Mouse (Mus musculus) small intestine, adult 2 months (tissue): ENCODE data around the gene Gm1113. TPM values are rescaled to one million over a fixed set of nuclear protein-coding genes. Genes with fewer than 3 reads are reported as not detected.
A peak's percentile ranks its signal among the peaks of the same experiment; 100 is the strongest.

Source experiments
- H3K27ac ChIP-seq: fragments of 200-500 bp; 2 replicates; pipeline ENCODE4 v1.5.1; 2012; ENCODE audit warnings: low read depth, low read length, control low read depth, inconsistent platforms; ENCODE audit not compliant: insufficient read depth
- H3K27me3 ChIP-seq: fragments of 200-500 bp; 2 replicates; pipeline ENCODE4 v1.6.1; 2012; ENCODE audit warnings: mild to moderate bottlenecking, moderate library complexity, low read length, inconsistent platforms; ENCODE audit not compliant: control insufficient read depth, insufficient read depth
- H3K36me3 ChIP-seq: fragments of 200-500 bp; 2 replicates; pipeline ENCODE4 v1.6.1; 2012; ENCODE audit warnings: mild to moderate bottlenecking, low read length, control low read depth, inconsistent platforms; ENCODE audit not compliant: control insufficient read depth, insufficient read depth
- H3K4me1 ChIP-seq: fragments of 200-500 bp; 2 replicates; pipeline ENCODE4 v1.6.1; 2012; ENCODE audit warnings: low read length, inconsistent platforms, mixed read lengths; ENCODE audit not compliant: control insufficient read depth, insufficient read depth, insufficient read length
- H3K4me3 ChIP-seq: fragments of 200-500 bp; 2 replicates; pipeline ENCODE4 v1.5.1; 2012; ENCODE audit warnings: low read depth, mild to moderate bottlenecking, control low read depth, inconsistent platforms, low read length, moderate library complexity
- CTCF ChIP-seq: fragments of 200-500 bp; IDR thresholded peaks from 2 replicates; pipeline ENCODE4 v1.5.1; 2012; ENCODE audit warnings: low read depth, mild to moderate bottlenecking, control low read depth, inconsistent platforms, low read length, moderate library complexity, mixed read lengths; ENCODE audit not compliant: insufficient replicate concordance, insufficient read length; ENCODE audit errors: extremely low read depth
- POLR2A ChIP-seq: fragments of 200-500 bp; IDR thresholded peaks from 2 replicates; pipeline ENCODE4 v1.6.1; 2012; ENCODE audit warnings: low read depth, mild to moderate bottlenecking, control low read depth, inconsistent platforms, low read length, moderate library complexity
- WGBS: fragments of 180-500 bp; shearing (Covaris S2); methylation state at CpG from one replicate; pipeline ENCODE4 v1.1.7; 2018; 5-methylcytosine and 5-hydroxymethylcytosine counted together
- polyA plus RNA-seq: library from polyadenylated mRNA; depleted of rRNA; stranded (reverse); fragments of >200 nt; gene quantifications from 2 replicates; pipeline ENCODE4 v1.2.3, GENCODE M21; 2012; rRNA removed

Gm1113 gene
- polyA plus RNA-seq: not detected in 2 replicates

DNA sequence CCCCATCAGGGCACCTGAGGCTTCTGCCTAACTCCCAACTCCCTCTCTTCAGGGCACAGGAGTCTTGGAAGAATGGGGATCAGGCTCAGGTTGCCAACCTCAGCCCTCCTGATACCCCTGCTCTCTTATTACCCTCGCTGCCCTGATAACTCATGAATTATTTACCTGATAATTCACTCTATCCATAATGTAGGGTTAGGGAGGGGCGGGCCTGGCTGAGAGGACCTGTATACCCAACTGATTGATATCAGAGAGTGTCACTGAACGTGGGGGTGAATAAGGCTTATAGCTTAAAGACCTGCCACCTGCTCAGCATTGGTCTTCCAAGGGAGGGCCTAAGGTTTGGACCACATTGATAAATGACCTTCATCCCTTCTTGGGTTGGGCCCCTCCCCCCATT is at the start of gene Gm1113:
TSS of gene Gm1113 (minus strand) at position 101 of the 400 bp plus-strand sequence.
- H3K27me3 ChIP-seq: no peaks in the 10 kb centered on the region
- no peak within 1 kb of the TSS for H3K4me3 ChIP-seq
- H3K27ac ChIP-seq: no peak within 1 kb of the TSS
- TF ChIP-seq CTCF (no peak), POLR2A (no peak)
- H3K36me3 ChIP-seq: no peaks in the 10 kb centered on the region
- H3K4me1 ChIP-seq: peaks cover 5% of the 10 kb centered on the region; the same call in 1 of the 2 replicates
- 31% methylated on average over 3 of the region's 3 CpGs for WGBS

- no peak overlapping the region for H3K27ac ChIP-seq
- no peaks in the 10 kb centered on the region for H3K27me3 ChIP-seq
- H3K4me3 ChIP-seq: no peak overlapping the region
- H3K4me1 ChIP-seq: no peaks in the 10 kb centered on the region
- 83% methylated on average over 5 of the region's 5 CpGs for WGBS
- peaks cover 30% of the 10 kb centered on the region for H3K36me3 ChIP-seq
- TF ChIP-seq CTCF (no peak), POLR2A (no peak)
Measured at GRCm38 (mm10) chr9:35564536-35565240, 46.6 kb upstream of the Gm1113 start.

DNA sequence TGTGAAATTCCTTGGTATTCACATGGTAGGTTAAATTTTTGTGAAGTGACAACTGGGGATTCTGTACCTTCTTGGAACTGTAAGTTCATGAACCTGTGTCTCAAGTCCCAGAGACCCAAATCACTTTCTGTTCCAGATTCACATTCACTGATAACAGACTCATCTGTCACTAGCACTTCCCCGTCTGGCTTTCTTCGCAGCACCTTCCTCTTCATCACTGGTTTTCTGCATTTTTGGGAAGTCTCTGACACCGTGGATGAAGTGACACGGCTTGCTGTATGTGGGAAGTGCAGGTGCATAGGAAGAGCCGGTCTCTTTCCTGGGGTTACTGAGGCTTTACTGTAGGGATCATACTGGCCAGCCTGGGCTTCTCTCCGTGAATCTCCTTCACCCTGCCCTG is 43.5 kb upstream of the Gm1113 start:
- Histone ChIP-seq H3K36me3 (peaks cover 20% of the 10 kb centered on the region), H3K4me3 (no peak overlapping the region), H3K27me3 (peaks cover 16% of the 10 kb centered on the region), H3K27ac (no peak overlapping the region), H3K4me1 (peaks cover 7% of the 10 kb centered on the region)
- TF ChIP-seq CTCF (no peak), POLR2A (no peak)
- WGBS: 82% methylated on average over 6 of the region's 6 CpGs

GRCm38 (mm10) chr9:35561076-35561475 is 43.0 kb upstream of the Gm1113 start:
- Histone ChIP-seq H3K27ac (no peak overlapping the region), H3K4me1 (peaks cover 7% of the 10 kb centered on the region)

GRCm38 (mm10) chr9:35559009-35559890 is 41.2 kb upstream of the Gm1113 start:
- H3K4me3 ChIP-seq: peak overlapping the region; percentile 48
- H3K36me3 ChIP-seq: peaks cover 9% of the 10 kb centered on the region
- H3K27me3 ChIP-seq: peaks cover 16% of the 10 kb centered on the region
- peaks cover 7% of the 10 kb centered on the region for H3K4me1 ChIP-seq
- 2% methylated on average over 31 of the region's 31 CpGs for WGBS
- no peak overlapping the region for H3K27ac ChIP-seq
- TF ChIP-seq CTCF (no peak), POLR2A (peak; percentile 50; the same call in 1 of the 2 replicates)

More at GRCm38 (mm10) chr9:35561076-35561475, 43.0 kb upstream of the Gm1113 start:
- Histone ChIP-seq H3K4me3 (no peak overlapping the region), H3K27me3 (peaks cover 16% of the 10 kb centered on the region), H3K36me3 (peaks cover 17% of the 10 kb centered on the region)
- no peak for TF ChIP-seq POLR2A
- TF ChIP-seq CTCF: no peak
- 94% methylated on average over 11 of the region's 11 CpGs for WGBS

- peaks cover 16% of the 10 kb centered on the region for H3K27me3 ChIP-seq
- TF ChIP-seq POLR2A (no peak), CTCF (no peak)
- H3K4me3 ChIP-seq: peak within 1 kb of the TSS; percentile 65
- H3K4me1 ChIP-seq: peaks cover 7% of the 10 kb centered on the region
- H3K27ac ChIP-seq: no peak within 1 kb of the TSS
- 2% methylated on average over 59 of the region's 59 CpGs for WGBS
- peaks cover 7% of the 10 kb centered on the region for H3K36me3 ChIP-seq
Measured at GRCm38 (mm10) chr9:35558257-35559008, 40.4 kb upstream of the Gm1113 start, which contains the start of the genes Ddx25 and Pus3. TSS of gene Ddx25 (minus strand) at chr9:35558528. TSS of gene Pus3 (plus strand) at chr9:35558595.

- no peak for TF ChIP-seq CTCF
- no peak for TF ChIP-seq POLR2A
- WGBS: 67% methylated on average over 12 of the region's 12 CpGs
Measured at GRCm38 (mm10) chr9:35556494-35557102, 38.5 kb upstream of the Gm1113 start.

More at GRCm38 (mm10) chr9:35556494-35557102, 38.5 kb upstream of the Gm1113 start:
- no peak overlapping the region for H3K27ac ChIP-seq
- peaks cover 7% of the 10 kb centered on the region for H3K4me1 ChIP-seq
- peaks cover 16% of the 10 kb centered on the region for H3K27me3 ChIP-seq
- peaks cover 5% of the 10 kb centered on the region for H3K36me3 ChIP-seq
- no peak overlapping the region for H3K4me3 ChIP-seq
